Mouse (Mus musculus) neural tube, embryonic 14.5 days (tissue): ENCODE results near the gene Zbtb44. TPM values are rescaled to one million over a fixed set of nuclear protein-coding genes. Genes with fewer than 3 reads are reported as not detected.
A peak's percentile ranks its signal among the peaks of the same experiment; 100 is the strongest.

ENCODE experiments used
- ATAC-seq: fragments of 200-750 bp; cut with Nextera tagmentation; 2 replicates; pipeline ENCODE4 v1.8.0; 2017; ENCODE audit warnings: low read depth, mild to moderate bottlenecking, moderate TSS enrichment, moderate library complexity
- H3K27ac ChIP-seq: fragments of 300-500 bp; sonication (generic); 2 replicates; pipeline ENCODE4 v1.5.1; 2014; ENCODE audit warnings: low read depth, mild to moderate bottlenecking, control low read depth, low read length, moderate library complexity, mixed read lengths
- H3K27me3 ChIP-seq: fragments of 300-500 bp; sonication (generic); 2 replicates; pipeline ENCODE4 v1.6.1; 2014; ENCODE audit warnings: low read length; ENCODE audit not compliant: control insufficient read depth, insufficient read depth
- H3K36me3 ChIP-seq: fragments of 300-500 bp; sonication (generic); 2 replicates; pipeline ENCODE4 v1.6.1; 2014; ENCODE audit warnings: low read length, mixed read lengths; ENCODE audit not compliant: control insufficient read depth, insufficient read depth
- H3K4me1 ChIP-seq: fragments of 300-500 bp; sonication (generic); 2 replicates; pipeline ENCODE4 v1.6.1; 2014; ENCODE audit warnings: low read length; ENCODE audit not compliant: control insufficient read depth, insufficient read depth
- H3K4me2 ChIP-seq: fragments of 300-500 bp; sonication (generic); 2 replicates; pipeline ENCODE4 v1.6.1; 2014; ENCODE audit warnings: mild to moderate bottlenecking, low read depth, low read length, control low read depth
- H3K4me3 ChIP-seq: fragments of 300-500 bp; sonication (generic); 2 replicates; pipeline ENCODE4 v1.5.1; 2014; ENCODE audit warnings: low read depth, low read length, control low read depth, mixed read lengths
- H3K9ac ChIP-seq: fragments of 300-500 bp; sonication (generic); replicated peaks from 2 replicates; pipeline ENCODE4 v1.6.1; 2014; ENCODE audit warnings: low read depth, mild to moderate bottlenecking, control low read depth, low read length, mixed read lengths
- H3K9me3 ChIP-seq: fragments of 300-500 bp; sonication (generic); 2 replicates; pipeline ENCODE4 v1.6.1; 2016; ENCODE audit warnings: low read length; ENCODE audit not compliant: control insufficient read depth
- WGBS: fragments of 180-500 bp; shearing (Covaris S2); extraction: QIAGEN DNeasy Blood & Tissue Kit; methylation state at CpG from one replicate; pipeline ENCODE4 v1.1.7; 2014; 5-methylcytosine and 5-hydroxymethylcytosine counted together
- polyA plus RNA-seq: library from polyadenylated mRNA; unstranded; fragments of >200 nt; fragmentation: Nextera tagmentation; extraction: Ambion mirVana; gene quantifications from 2 replicates; pipeline ENCODE4 v1.2.1, GENCODE M21; 2014

The Zbtb44 gene
- polyA plus RNA-seq: 3.6 and 5.7 TPM in 2 replicates

DNA sequence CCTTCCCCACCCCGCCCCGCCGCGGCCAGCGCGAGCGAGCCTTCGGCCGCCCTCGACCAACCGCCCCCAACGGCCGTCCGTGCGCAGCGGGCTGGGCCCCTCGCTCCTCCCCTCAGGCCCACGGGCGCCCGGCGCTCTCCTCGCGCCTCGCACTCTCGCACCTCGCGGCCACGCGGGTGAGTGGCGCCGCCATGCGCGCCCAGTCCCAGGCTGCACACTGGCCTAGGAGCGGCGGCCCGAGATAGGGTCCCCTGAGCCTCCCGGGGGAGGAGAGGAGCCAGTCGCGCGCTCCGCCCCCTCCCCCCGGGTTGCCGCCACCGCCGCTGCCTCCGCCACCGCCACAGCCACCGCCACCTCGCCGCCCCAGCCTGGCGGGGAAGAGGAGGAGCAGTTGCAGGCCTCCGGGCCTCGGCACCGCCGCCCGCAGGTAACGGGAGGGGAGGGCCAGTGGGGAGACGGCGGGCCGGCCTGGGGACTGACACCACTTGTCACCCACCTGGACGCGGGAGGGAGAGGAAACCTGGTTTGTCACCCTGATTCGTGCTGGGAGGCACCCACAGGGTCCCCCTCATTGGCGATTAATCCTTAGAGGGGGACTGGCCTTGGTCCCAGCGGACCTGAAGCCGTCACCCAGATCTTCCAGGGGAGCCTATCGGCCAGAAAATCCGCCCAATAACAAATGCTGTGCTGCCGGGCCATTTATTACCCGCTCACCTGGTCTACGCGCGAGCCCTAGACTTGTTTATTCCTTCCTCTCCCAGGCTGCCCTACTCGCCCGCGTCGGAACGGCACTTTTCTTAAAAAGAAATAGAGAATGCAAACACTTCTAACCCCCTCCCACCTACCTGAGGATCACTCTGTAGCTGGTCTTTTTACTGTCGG lies at the start of gene Zbtb44:
TSS of gene Zbtb44 (plus strand) at position 113 of the 882 bp plus-strand sequence.
- H3K36me3 ChIP-seq: no peaks in the 10 kb centered on the region
- under 1% methylated on average over 45 of the region's 79 CpGs for WGBS
- H3K4me1 ChIP-seq: peaks cover 9% of the 10 kb centered on the region; the same call in 1 of the 2 replicates
- peak within 1 kb of the TSS; percentile 72 for H3K9ac ChIP-seq
- peak within 1 kb of the TSS; percentile 75 for H3K4me2 ChIP-seq
- H3K27ac ChIP-seq: peak within 1 kb of the TSS; percentile 95
- ATAC-seq: peak; percentile 91
- H3K4me3 ChIP-seq: peak within 1 kb of the TSS; percentile 94
- H3K9me3 ChIP-seq: no peaks in the 10 kb centered on the region
- no peaks in the 10 kb centered on the region for H3K27me3 ChIP-seq

DNA sequence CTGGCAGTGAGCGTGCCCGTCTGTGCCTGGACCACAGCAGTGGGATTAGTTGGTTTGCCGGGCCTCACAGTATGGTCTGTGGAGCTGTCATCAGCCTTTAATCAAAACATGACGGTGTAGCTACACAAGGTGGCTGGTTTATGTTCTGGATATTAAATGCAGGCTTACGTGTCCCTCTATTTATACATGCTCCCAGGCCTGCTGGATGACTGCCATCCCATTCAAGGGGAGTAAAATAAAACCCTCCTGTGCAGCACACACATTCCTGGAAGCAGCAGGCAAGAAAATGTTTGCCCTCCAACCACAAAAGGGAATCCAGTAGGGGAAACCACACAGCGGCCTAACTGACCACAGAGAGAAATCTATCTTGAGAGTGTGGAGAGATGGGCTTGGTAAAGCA lies 44.7 kb upstream of the Zbtb44 start:
- no peak for ATAC-seq
- Histone ChIP-seq H3K9ac (no peak overlapping the region), H3K4me1 (no peaks in the 10 kb centered on the region), H3K4me2 (no peak overlapping the region), H3K9me3 (no peaks in the 10 kb centered on the region), H3K27ac (no peak overlapping the region), H3K4me3 (no peak overlapping the region), H3K36me3 (no peaks in the 10 kb centered on the region), H3K27me3 (no peaks in the 10 kb centered on the region)
- 72% methylated on average over 6 of the region's 6 CpGs for WGBS

DNA sequence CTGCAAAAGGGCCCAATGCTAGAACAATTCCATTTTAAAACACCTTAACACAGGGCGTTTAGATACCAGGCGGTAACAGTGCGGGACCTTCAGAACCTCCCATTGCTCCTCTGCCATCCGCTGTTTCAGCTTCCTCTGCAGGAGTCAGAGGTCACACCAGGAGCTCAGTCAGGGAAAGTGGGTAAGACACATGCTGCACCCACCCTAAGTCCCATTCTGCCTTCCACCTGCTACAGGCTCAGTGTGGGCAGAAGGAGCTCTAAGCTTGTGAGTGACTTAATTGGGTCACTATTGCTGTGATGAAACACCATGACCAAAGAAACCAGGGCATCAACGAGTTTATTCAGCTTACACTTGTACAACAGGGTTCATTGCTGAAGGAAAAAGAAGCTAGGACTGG lies 37.3 kb upstream of the Zbtb44 start:
- Histone ChIP-seq H3K9me3 (no peaks in the 10 kb centered on the region), H3K4me1 (no peaks in the 10 kb centered on the region), H3K4me3 (no peak overlapping the region), H3K36me3 (no peaks in the 10 kb centered on the region), H3K4me2 (no peak overlapping the region), H3K27ac (no peak overlapping the region), H3K9ac (no peak overlapping the region), H3K27me3 (no peaks in the 10 kb centered on the region)
- 82% methylated on average over 5 of the region's 5 CpGs for WGBS
- ATAC-seq: no peak

DNA sequence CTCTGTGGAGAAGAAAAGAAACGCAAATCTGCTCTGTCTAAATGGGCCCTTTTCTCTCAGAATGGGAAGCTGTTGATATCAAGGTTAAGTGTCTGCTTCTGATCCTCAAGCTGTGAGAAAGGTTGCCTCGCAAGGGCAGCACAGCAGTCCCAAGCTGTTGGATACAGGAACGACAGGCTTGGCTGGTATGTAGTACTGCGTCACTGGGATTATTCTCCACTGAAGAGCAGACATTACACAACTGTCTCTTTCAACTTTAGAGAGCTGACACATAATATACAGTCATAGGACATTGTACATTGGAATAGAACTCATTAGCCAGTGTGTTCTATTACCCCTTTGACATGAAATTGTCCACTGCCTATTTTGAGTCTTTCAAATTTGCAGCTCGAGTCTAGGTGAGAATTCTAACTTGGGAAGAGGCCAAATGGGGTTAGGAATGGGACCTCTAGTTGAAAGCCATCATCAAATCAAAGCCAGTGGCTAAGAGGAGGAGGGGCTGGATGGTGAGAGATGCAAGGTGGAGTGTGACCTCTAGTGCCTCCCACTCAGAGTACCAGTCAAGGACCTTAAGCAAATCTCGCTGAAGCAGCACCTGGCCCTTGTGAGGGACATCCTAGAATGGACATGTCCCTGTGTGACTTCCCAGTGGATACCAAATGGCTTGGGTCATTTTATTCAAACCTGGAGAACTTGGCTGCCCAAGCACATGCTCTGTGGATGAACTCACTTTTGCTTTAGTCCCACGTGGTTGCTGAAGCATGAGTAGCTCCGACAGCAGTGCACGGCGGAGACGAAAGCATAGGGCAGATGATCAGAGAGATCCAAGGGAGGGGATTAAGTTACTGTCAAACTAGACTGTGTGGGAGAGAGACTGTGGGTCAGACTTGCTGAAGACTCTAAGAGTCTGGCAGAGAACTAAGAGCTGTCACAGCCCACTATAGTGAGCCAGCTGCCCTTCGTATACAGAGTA lies 33.6 kb upstream of the Zbtb44 start:
- no peak overlapping the region for H3K9ac ChIP-seq
- no peak overlapping the region for H3K27ac ChIP-seq
- no peaks in the 10 kb centered on the region for H3K9me3 ChIP-seq
- no peak overlapping the region for H3K4me3 ChIP-seq
- H3K36me3 ChIP-seq: no peaks in the 10 kb centered on the region
- no peaks in the 10 kb centered on the region for H3K27me3 ChIP-seq
- H3K4me2 ChIP-seq: no peak overlapping the region
- no peak for ATAC-seq
- 86% methylated on average over 12 of the region's 12 CpGs for WGBS
- no peaks in the 10 kb centered on the region for H3K4me1 ChIP-seq

DNA sequence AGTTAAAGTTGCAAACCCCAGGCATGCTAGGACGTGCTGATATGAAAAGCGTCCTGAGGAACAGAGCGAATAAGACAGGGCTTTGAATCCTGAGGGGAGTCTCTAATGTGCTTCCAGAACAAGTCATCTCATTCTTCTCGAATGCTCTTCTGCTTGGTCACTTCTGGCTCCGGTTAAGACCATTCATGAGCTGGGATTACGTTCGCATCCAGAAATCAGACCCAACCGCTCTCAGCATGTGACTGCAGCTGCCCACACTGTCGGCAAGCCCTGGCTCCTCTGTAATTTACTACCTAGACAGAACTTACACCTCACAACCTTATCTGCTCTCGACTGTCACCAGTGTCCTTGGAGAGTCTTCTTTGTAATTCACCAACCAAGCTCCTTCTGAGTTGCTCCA lies 29.8 kb upstream of the Zbtb44 start:
- no peaks in the 10 kb centered on the region for H3K27me3 ChIP-seq
- no peak overlapping the region for H3K27ac ChIP-seq
- no peaks in the 10 kb centered on the region for H3K36me3 ChIP-seq
- no peaks in the 10 kb centered on the region for H3K4me1 ChIP-seq
- H3K9ac ChIP-seq: no peak overlapping the region
- H3K4me2 ChIP-seq: no peak overlapping the region
- H3K4me3 ChIP-seq: no peak overlapping the region
- no peak for ATAC-seq
- no peaks in the 10 kb centered on the region for H3K9me3 ChIP-seq
- 83% methylated on average over 10 of the region's 10 CpGs for WGBS

DNA sequence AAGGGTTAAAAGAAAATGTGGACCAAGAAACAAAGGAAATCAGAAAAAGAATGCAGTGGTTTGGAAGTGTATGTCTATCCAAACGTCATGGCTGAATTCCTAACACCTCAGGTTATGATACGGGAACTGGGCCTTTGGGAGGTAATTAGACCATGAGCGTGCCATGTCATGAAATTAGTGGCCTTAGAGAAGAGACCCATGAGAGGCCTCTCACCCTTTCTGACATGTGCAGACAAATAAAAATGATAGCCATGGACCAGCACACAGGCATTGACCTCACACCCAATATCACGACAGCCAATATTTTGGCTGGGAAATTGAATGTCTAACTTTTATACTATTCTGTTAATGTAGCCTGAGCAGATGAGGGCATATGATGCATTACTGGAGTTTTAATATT lies 27.9 kb upstream of the Zbtb44 start:
- no peak overlapping the region for H3K9ac ChIP-seq
- WGBS: 63% methylated on average over 4 of the region's 4 CpGs
- no peaks in the 10 kb centered on the region for H3K4me1 ChIP-seq
- H3K4me3 ChIP-seq: no peak overlapping the region
- no peaks in the 10 kb centered on the region for H3K36me3 ChIP-seq
- no peaks in the 10 kb centered on the region for H3K27me3 ChIP-seq
- ATAC-seq: no peak
- no peak overlapping the region for H3K27ac ChIP-seq
- H3K9me3 ChIP-seq: no peaks in the 10 kb centered on the region
- H3K4me2 ChIP-seq: no peak overlapping the region

DNA sequence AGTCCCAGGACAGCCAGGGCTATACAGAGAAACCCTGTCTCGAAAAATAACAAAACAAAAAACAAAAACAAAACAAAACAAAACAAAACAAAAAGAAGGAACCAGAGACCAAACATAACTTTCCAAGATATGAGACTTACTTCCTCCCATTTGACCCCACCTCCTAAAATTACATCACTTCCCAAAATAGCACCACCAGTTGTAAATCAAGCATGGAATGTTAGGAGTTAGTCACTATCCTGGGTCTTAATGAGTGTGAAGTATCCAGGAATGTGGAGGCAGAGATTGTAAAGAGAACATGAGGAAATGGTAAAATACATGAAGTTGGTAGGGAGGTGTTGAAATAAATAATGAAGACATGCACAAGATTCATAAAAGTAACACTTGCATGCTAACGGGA lies 21.1 kb upstream of the Zbtb44 start:
- no peak for ATAC-seq
- 77% methylated on average over 2 of the region's 2 CpGs for whole genome bisulfite sequencing

DNA sequence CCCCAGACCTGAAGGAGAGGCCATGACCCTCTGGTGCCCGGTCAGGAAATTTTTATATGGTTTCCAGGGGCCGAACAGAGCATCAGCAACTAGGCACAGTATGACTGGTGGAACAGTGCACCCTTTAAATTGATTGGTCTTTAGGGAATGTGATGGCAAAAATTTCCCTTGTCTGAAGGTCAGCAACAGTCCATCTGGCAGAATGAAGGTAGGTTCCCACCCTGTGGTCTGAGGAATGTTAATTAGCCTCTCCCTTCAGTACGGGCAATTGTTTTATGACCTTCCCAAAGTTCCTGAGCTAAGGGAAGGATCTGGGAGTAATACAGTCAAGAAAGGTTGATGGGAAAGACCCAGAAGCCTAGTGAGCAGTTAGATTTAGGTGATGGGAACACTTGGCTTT lies 20.4 kb upstream of the Zbtb44 start:
- Histone ChIP-seq H3K36me3 (no peaks in the 10 kb centered on the region), H3K4me3 (no peak overlapping the region), H3K27ac (no peak overlapping the region), H3K4me2 (no peak overlapping the region), H3K9me3 (no peaks in the 10 kb centered on the region), H3K4me1 (no peaks in the 10 kb centered on the region), H3K9ac (no peak overlapping the region), H3K27me3 (no peaks in the 10 kb centered on the region)
- no peak for ATAC-seq
- 46% methylated on average over 3 of the region's 3 CpGs for WGBS

More for the DNA sequence above, 21.1 kb upstream of the Zbtb44 start:
- H3K4me2 ChIP-seq: no peak overlapping the region
- no peak overlapping the region for H3K9ac ChIP-seq
- H3K27ac ChIP-seq: no peak overlapping the region
- H3K4me1 ChIP-seq: no peaks in the 10 kb centered on the region
- no peaks in the 10 kb centered on the region for H3K36me3 ChIP-seq
- H3K9me3 ChIP-seq: no peaks in the 10 kb centered on the region
- no peaks in the 10 kb centered on the region for H3K27me3 ChIP-seq
- no peak overlapping the region for H3K4me3 ChIP-seq

DNA sequence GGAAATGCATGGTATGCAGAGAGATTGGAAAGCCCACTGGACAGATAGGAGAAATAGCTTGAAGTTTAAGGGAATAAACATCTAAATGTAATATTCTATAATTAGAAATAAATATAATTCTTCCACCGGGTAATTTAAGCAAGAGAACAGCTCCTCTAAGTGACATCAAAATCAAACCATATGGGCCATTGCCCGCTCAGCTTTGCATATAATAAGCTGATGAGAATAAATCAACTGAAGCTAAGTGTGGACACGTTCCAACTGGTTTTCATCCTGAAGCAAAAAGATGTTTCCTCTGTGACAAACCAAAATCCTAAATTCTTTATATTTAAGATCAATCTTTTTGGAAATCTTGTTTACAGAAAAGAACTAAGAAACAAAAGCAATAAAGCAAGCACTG lies 19.7 kb upstream of the Zbtb44 start:
- H3K9me3 ChIP-seq: no peaks in the 10 kb centered on the region
- ATAC-seq: no peak
- no peaks in the 10 kb centered on the region for H3K4me1 ChIP-seq
- H3K9ac ChIP-seq: no peak overlapping the region
- 60% methylated on average over 3 of the region's 3 CpGs for WGBS
- H3K36me3 ChIP-seq: no peaks in the 10 kb centered on the region
- H3K4me2 ChIP-seq: no peak overlapping the region
- H3K27ac ChIP-seq: no peak overlapping the region
- H3K4me3 ChIP-seq: no peak overlapping the region
- H3K27me3 ChIP-seq: no peaks in the 10 kb centered on the region
